Mouse (Mus musculus) gastrocnemius, adult 2 months (tissue): ENCODE measurements at regions not wholly inside any gene's neighbourhood (a gene's known extent, or its start where the extent isn't known, plus 50 kb on each side); places are given as distances from the start of the nearest gene placed in this dataset. TPM values are rescaled to one million over a fixed set of nuclear protein-coding genes. Genes with fewer than 3 reads are reported as not detected.
A peak's percentile ranks its signal among the peaks of the same experiment; 100 is the strongest.

Source experiments
- DNase-seq: peaks from one replicate; pipeline ENCODE4 v3.0.0; 2022
- H3K27ac ChIP-seq: fragments of 200-600 bp; 2 replicates; pipeline ENCODE4 v1.8.1; 2022; ENCODE audit warnings: mild to moderate bottlenecking
- H3K4me3 ChIP-seq: fragments of 200-600 bp; 2 replicates; pipeline ENCODE4 v1.8.1; 2022; ENCODE audit warnings: mild to moderate bottlenecking, moderate library complexity
- CTCF ChIP-seq: fragments of 200-600 bp; IDR thresholded peaks from 2 replicates; pipeline ENCODE4 v1.8.1; 2022; ENCODE audit warnings: antibody characterized with exemption, mild to moderate bottlenecking, moderate library complexity
- intact Hi-C: fragments of 180-260 bp; cut with DNase I; formaldehyde crosslinking; loops from one replicate; pipeline ENCODE4 v1.15.1; 2025
- microRNA-seq: library from miRNA; unstranded; fragments of <30 nt; microRNA quantifications from one replicate; pipeline ENCODE4 v1.2.0, GENCODE M21; 2021

GRCm38 (mm10) chr2:30676450-30676832 is 81.6 kb downstream of the Cstad start:
- Histone ChIP-seq H3K27ac (no peak overlapping the region), H3K4me3 (peak overlapping the region; percentile 71)
- intact Hi-C loops = no loop called here
- DNase-seq = no peak
- TF ChIP-seq CTCF = no peak

- no peak overlapping the region for H3K27ac ChIP-seq
- intact Hi-C loops = no loop called here
- DNase-seq = no peak
- no peak overlapping the region for H3K4me3 ChIP-seq
- TF ChIP-seq CTCF = no peak
These were observed 81.0 kb downstream of the Cstad start for GRCm38 (mm10) chr2:30675839-30676238.

GRCm38 (mm10) chr2:30670836-30671586 is 76.2 kb downstream of the Cstad start:
- intact Hi-C loops = no loop called here
- Histone ChIP-seq H3K27ac (no peak overlapping the region), H3K4me3 (no peak overlapping the region)
- no peak for TF ChIP-seq CTCF
- no peak for DNase-seq

- DNase-seq = no peak
- no peak for TF ChIP-seq CTCF
- intact Hi-C loops = no loop called here
- Histone ChIP-seq H3K27ac (no peak overlapping the region), H3K4me3 (no peak overlapping the region)
These were observed 72.6 kb downstream of the Cstad start for GRCm38 (mm10) chr2:30667468-30667867.

- no peak for TF ChIP-seq CTCF
- Histone ChIP-seq H3K27ac (no peak overlapping the region), H3K4me3 (no peak overlapping the region)
- intact Hi-C loops = no loop called here
- no peak for DNase-seq
These were observed 66.3 kb downstream of the Cstad start for GRCm38 (mm10) chr2:30661147-30661546.

- no peak for TF ChIP-seq CTCF
- intact Hi-C loops = no loop called here
- Histone ChIP-seq H3K27ac (peak overlapping the region; percentile 95), H3K4me3 (no peak overlapping the region)
- peak; percentile 40 for DNase-seq
These were observed 65.8 kb downstream of the Cstad start for GRCm38 (mm10) chr2:30660613-30660991.

- intact Hi-C loops = loop anchor here (5.0 kb wide), 2 partner anchors 52 to 58 kb away; no protein-coding TSS in a partner anchor
- Histone ChIP-seq H3K4me3 (no peak overlapping the region), H3K27ac (peak overlapping the region; percentile 95)
- DNase-seq = no peak
- no peak for TF ChIP-seq CTCF
These were observed 65.2 kb downstream of the Cstad start for GRCm38 (mm10) chr2:30659836-30660612.

- Histone ChIP-seq H3K4me3 (peak overlapping the region; percentile 83), H3K27ac (peak overlapping the region; percentile 95)
- DNase-seq = peak; percentile 91
- peak; percentile 32; the same call in 1 of the 2 replicates for TF ChIP-seq CTCF
- intact Hi-C loops = loop anchor here (5.0 kb wide), 2 partner anchors 53 to 57 kb away; no protein-coding TSS in a partner anchor
These were observed 64.2 kb downstream of the Cstad start for GRCm38 (mm10) chr2:30658844-30659555.

Small RNA genes lying in the stretch of these regions (microRNA-seq; reads per million reads assigned to microRNA genes)
- gene Mir3089 = not detected
